Mouse (Mus musculus): ENCODE data around the gene Rgs7.

DNA sequence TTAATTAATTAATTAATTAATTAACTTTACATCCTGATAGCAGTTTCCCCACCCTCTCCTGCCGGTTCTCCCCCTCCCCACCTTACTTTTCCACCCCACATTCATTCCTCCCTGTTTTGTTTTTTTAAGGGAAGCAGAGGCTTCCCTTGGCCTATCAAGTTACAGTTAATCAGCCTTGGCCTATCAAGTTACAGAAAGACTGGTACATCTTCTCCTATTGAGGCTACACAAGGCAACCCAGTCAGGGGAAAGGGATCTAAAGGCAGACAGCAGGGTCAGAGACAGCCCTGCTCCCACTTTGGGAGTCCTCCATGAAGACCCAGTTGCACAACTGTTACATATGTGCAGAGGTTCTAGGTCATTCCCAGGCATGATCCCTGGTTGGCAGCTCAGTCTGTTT is 175.0 kb downstream of the Rgs7 start:
- TF ChIP-seq CTCF (conservative IDR thresholded peaks at IDR 0.05; ENCODE audit: low read length), result no peak
- no peak for TF ChIP-seq NANOG (IDR thresholded peaks at IDR 0.05; ENCODE audit: borderline replicate concordance, low read length)
